Mouse (Mus musculus) ovary, adult 18-20 months (tissue): ENCODE measurements around the gene Vdac2.

Experiments used
- DNase-seq: peaks from one replicate; pipeline ENCODE4 v3.0.0; 2022; ENCODE audit warnings: low spot score, mixed read lengths

Gene Vdac2

GRCm38 (mm10) chr14:21824938-21825337, at the start of gene Vdac2:
TSS of gene Vdac2 (plus strand) at chr14:21825238.
- no peak for DNase-seq

- DNase-seq, result no peak
Observed at GRCm38 (mm10) chr14:21776201-21776600, 48.8 kb upstream of the Vdac2 start.

- DNase-seq, result no peak
Observed at GRCm38 (mm10) chr14:21786500-21786899, 38.5 kb upstream of the Vdac2 start.

GRCm38 (mm10) chr14:21787374-21787773, 37.7 kb upstream of the Vdac2 start:
- no peak for DNase-seq

GRCm38 (mm10) chr14:21788121-21788520, 36.9 kb upstream of the Vdac2 start:
- no peak for DNase-seq

- DNase-seq, result no peak
Observed at GRCm38 (mm10) chr14:21790585-21791251, 34.3 kb upstream of the Vdac2 start.

GRCm38 (mm10) chr14:21791722-21792121, 33.3 kb upstream of the Vdac2 start:
- DNase-seq, result peak; percentile 37

- DNase-seq, result no peak
Observed at GRCm38 (mm10) chr14:21792250-21792649, 32.8 kb upstream of the Vdac2 start.

- DNase-seq, result no peak
Observed at GRCm38 (mm10) chr14:21800641-21801040, 24.4 kb upstream of the Vdac2 start.

GRCm38 (mm10) chr14:21801624-21802023, 23.4 kb upstream of the Vdac2 start:
- DNase-seq, result no peak

GRCm38 (mm10) chr14:21802543-21803206, 22.4 kb upstream of the Vdac2 start:
- DNase-seq, result no peak

- no peak for DNase-seq
Observed at GRCm38 (mm10) chr14:21806203-21806602, 18.8 kb upstream of the Vdac2 start.

GRCm38 (mm10) chr14:21806631-21807160, 18.3 kb upstream of the Vdac2 start:
- DNase-seq, result no peak

GRCm38 (mm10) chr14:21808208-21808922, 16.7 kb upstream of the Vdac2 start:
- DNase-seq, result no peak

- DNase-seq, result no peak
Observed at GRCm38 (mm10) chr14:21809418-21809817, 15.6 kb upstream of the Vdac2 start.

GRCm38 (mm10) chr14:21811301-21811700, 13.7 kb upstream of the Vdac2 start:
- DNase-seq, result no peak

- DNase-seq, result no peak
Observed at GRCm38 (mm10) chr14:21811744-21812393, 13.2 kb upstream of the Vdac2 start.

- DNase-seq, result peak; percentile 57
Observed at GRCm38 (mm10) chr14:21812590-21813162, 12.4 kb upstream of the Vdac2 start.

GRCm38 (mm10) chr14:21813216-21813615, 11.8 kb upstream of the Vdac2 start:
- DNase-seq, result no peak

GRCm38 (mm10) chr14:21813847-21814246, 11.2 kb upstream of the Vdac2 start:
- peak; percentile 72 for DNase-seq

- no peak for DNase-seq
Observed at GRCm38 (mm10) chr14:21814606-21815005, 10.4 kb upstream of the Vdac2 start.

GRCm38 (mm10) chr14:21816255-21816654, 8.8 kb upstream of the Vdac2 start:
- DNase-seq, result no peak
